Mouse (Mus musculus) neural tube, embryonic 14.5 days (tissue): ENCODE results near the gene Gm37240. TPM values are rescaled to one million over a fixed set of nuclear protein-coding genes. Genes with fewer than 3 reads are reported as not detected.

Source experiments
- ATAC-seq: fragments of 200-750 bp; cut with Nextera tagmentation; 2 replicates; pipeline ENCODE4 v1.8.0; 2017; ENCODE audit warnings: low read depth, mild to moderate bottlenecking, moderate TSS enrichment, moderate library complexity
- H3K27ac ChIP-seq: fragments of 300-500 bp; sonication (generic); 2 replicates; pipeline ENCODE4 v1.5.1; 2014; ENCODE audit warnings: low read depth, mild to moderate bottlenecking, control low read depth, low read length, moderate library complexity, mixed read lengths
- H3K27me3 ChIP-seq: fragments of 300-500 bp; sonication (generic); 2 replicates; pipeline ENCODE4 v1.6.1; 2014; ENCODE audit warnings: low read length; ENCODE audit not compliant: control insufficient read depth, insufficient read depth
- H3K36me3 ChIP-seq: fragments of 300-500 bp; sonication (generic); 2 replicates; pipeline ENCODE4 v1.6.1; 2014; ENCODE audit warnings: low read length, mixed read lengths; ENCODE audit not compliant: control insufficient read depth, insufficient read depth
- H3K4me1 ChIP-seq: fragments of 300-500 bp; sonication (generic); 2 replicates; pipeline ENCODE4 v1.6.1; 2014; ENCODE audit warnings: low read length; ENCODE audit not compliant: control insufficient read depth, insufficient read depth
- H3K4me2 ChIP-seq: fragments of 300-500 bp; sonication (generic); 2 replicates; pipeline ENCODE4 v1.6.1; 2014; ENCODE audit warnings: mild to moderate bottlenecking, low read depth, low read length, control low read depth
- H3K4me3 ChIP-seq: fragments of 300-500 bp; sonication (generic); 2 replicates; pipeline ENCODE4 v1.5.1; 2014; ENCODE audit warnings: low read depth, low read length, control low read depth, mixed read lengths
- H3K9ac ChIP-seq: fragments of 300-500 bp; sonication (generic); replicated peaks from 2 replicates; pipeline ENCODE4 v1.6.1; 2014; ENCODE audit warnings: low read depth, mild to moderate bottlenecking, control low read depth, low read length, mixed read lengths
- H3K9me3 ChIP-seq: fragments of 300-500 bp; sonication (generic); 2 replicates; pipeline ENCODE4 v1.6.1; 2016; ENCODE audit warnings: low read length; ENCODE audit not compliant: control insufficient read depth
- WGBS: fragments of 180-500 bp; shearing (Covaris S2); extraction: QIAGEN DNeasy Blood & Tissue Kit; methylation state at CpG from one replicate; pipeline ENCODE4 v1.1.7; 2014; 5-methylcytosine and 5-hydroxymethylcytosine counted together
- polyA plus RNA-seq: library from polyadenylated mRNA; unstranded; fragments of >200 nt; fragmentation: Nextera tagmentation; extraction: Ambion mirVana; gene quantifications from 2 replicates; pipeline ENCODE4 v1.2.1, GENCODE M21; 2014

The Gm37240 gene
- polyA plus RNA-seq, 1 experiment from 2014 or later, result not detected

DNA sequence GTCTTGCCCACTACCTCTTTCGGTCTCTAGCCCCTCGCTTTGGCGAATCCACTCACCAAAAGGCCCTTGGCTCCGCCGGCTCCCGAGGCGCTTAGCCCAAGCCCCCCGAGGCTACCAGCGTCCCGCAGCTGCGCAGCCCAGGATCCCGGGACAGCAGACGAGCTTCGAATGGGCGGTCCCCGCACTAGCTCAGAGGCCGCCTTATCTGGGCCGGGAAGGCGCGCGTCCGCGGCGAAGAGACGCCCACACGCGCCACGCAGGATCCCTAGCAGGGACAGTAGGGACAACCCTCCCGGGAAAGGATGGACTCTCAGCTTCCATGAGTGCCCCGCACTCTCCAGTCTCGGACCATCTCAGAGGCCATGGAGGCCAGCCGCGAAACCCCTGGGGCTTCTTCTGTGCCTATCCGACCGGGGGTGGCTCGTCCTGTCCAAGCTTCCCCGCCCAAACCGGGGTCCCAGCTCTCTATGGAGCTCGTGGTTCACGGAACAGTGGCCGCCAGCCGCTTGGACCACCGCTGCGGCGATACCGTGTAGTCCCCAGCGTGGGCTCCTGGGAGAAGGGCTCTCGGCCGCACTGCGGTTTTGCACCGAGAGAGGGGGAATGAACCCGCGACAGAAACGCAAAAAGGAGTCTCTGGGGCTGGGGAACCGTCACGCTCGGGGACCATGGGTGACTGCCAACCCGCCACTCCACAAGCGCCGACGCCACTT, 1407.9 kb downstream of the Gm37240 start:
- Histone ChIP-seq H3K4me1 (peaks cover 5% of the 10 kb centered on the region; the same call in 1 of the 2 replicates), H3K4me2 (peak overlapping the region; percentile 97), H3K4me3 (peak overlapping the region; percentile 69), H3K27me3 (no peaks in the 10 kb centered on the region; the same call in 1 of the 2 replicates), H3K9ac (peak overlapping the region; percentile 66), H3K36me3 (no peaks in the 10 kb centered on the region), H3K9me3 (no peaks in the 10 kb centered on the region), H3K27ac (no peak overlapping the region)
- ATAC-seq, result peak; percentile 67
- under 1% methylated on average over 61 of the region's 61 CpGs for WGBS

DNA sequence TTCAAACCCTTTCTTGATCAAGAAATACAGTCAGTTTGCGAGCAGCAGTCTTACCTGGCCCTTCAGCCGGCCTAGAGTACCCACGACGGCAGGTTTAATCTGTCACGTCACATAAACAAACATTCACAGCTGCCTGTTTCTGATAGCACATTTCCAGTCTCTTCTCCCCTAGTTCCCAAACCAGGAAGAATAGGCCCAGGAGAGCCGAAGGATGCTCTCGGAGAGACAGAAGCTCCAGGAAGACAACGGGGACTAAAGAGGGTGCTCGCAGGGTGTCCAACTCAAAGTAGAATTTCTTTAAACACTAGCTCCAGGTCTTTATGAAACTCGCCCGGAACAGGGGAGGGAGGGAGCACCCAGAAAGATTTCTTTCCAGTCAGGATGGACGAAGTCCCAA, 1408.4 kb downstream of the Gm37240 start:
- 4% methylated on average over 12 of the region's 12 CpGs for WGBS
- Histone ChIP-seq H3K27me3 (no peaks in the 10 kb centered on the region; the same call in 1 of the 2 replicates), H3K36me3 (no peaks in the 10 kb centered on the region), H3K4me3 (peak overlapping the region; percentile 69), H3K9ac (peak overlapping the region; percentile 66), H3K27ac (no peak overlapping the region), H3K4me2 (peak overlapping the region; percentile 97), H3K9me3 (no peaks in the 10 kb centered on the region), H3K4me1 (peaks cover 5% of the 10 kb centered on the region; the same call in 1 of the 2 replicates)
- no peak for ATAC-seq

DNA sequence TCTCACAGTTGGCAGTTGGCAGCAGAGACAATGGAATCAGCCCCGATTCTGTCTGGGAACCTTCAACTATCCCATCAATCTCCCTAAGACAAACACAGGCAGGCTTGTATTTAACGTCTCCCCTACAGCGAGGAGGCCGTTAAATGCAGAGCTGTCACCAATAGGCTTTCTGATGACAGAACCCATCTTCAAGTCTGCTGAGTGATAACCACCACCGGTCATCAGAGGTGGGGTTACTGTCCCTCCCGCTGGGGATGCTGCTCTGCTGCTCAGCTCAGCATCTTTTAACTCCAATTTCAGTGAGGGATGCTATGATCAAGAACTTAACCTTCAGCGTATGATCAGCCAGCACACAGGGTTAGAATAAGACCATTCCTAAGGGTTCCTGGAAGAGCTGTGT, 1409.1 kb downstream of the Gm37240 start:
- Histone ChIP-seq H3K9ac (no peak overlapping the region), H3K27me3 (no peaks in the 10 kb centered on the region; the same call in 1 of the 2 replicates), H3K9me3 (no peaks in the 10 kb centered on the region), H3K27ac (no peak overlapping the region), H3K4me1 (peaks cover 5% of the 10 kb centered on the region; the same call in 1 of the 2 replicates), H3K36me3 (no peaks in the 10 kb centered on the region), H3K4me3 (peak overlapping the region; percentile 69), H3K4me2 (peak overlapping the region; percentile 97)
- WGBS, result 3% methylated on average over 7 of the region's 7 CpGs
- ATAC-seq, result no peak

DNA sequence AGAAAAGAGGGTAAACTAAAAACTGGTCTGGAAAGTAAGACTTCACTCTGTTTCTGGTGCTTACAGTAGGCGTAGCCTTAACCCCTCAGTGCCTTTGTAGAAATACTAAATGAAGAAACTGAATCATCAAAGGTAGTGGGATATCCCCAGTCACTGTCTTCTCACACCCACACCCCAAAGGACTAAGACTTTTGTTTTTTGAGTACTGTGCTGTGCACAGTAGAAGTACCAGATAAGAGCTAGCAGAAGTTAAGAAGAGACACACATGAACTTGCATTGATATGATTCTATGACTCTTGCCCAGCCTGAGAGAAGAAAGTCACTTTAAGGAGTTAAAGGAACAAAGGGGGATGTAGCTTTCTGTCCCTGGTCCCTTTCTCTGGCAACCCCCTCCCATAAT, 1409.8 kb downstream of the Gm37240 start:
- ATAC-seq, result no peak
- Histone ChIP-seq H3K4me3 (no peak overlapping the region), H3K9ac (no peak overlapping the region), H3K4me2 (peak overlapping the region; percentile 97; the same call in 1 of the 2 replicates), H3K9me3 (no peaks in the 10 kb centered on the region), H3K36me3 (no peaks in the 10 kb centered on the region), H3K4me1 (peaks cover 5% of the 10 kb centered on the region; the same call in 1 of the 2 replicates), H3K27ac (no peak overlapping the region), H3K27me3 (no peaks in the 10 kb centered on the region; the same call in 1 of the 2 replicates)
- 97% methylated on average over 1 of the region's 1 CpGs for WGBS

DNA sequence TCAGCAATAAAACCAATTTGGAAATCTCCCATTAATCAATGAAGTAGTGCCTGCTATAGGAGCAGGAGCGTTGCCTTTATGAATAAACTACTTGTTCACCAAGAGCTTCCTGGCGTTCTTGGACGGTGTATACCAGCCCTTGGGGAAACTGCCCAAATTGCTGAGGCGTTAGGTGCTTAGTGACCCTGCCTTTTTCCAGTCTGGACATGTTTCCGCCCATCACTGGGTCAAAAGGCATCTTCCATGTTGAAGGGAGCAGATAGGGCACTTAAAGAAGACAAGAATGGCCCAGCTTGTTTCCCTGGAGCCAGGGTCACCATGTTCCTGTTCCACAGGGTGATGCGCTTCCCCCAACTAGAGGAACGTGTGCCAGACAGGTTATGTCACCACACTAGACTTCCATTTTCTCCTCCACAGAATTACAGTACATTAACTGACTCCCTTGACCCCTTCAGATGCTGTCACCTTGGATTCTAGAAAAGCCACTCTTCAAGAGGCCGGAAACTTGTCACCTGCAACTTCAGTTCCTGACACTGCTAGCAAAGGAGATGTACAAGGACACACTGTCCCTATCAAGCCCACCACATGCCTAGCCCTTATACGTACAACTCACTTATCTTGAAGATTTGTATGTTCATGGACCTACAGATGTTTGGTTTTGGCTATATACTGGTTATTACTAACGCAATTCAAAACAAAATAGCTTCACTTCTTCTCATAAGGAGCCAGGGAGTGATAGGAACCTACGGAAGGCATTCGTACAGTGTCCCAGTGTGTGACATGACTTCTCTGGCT, 1412.1 kb downstream of the Gm37240 start:
- no peak for ATAC-seq
- Histone ChIP-seq H3K9ac (no peak overlapping the region), H3K27ac (no peak overlapping the region), H3K36me3 (no peaks in the 10 kb centered on the region), H3K4me3 (no peak overlapping the region), H3K27me3 (no peaks in the 10 kb centered on the region; the same call in 1 of the 2 replicates), H3K9me3 (no peaks in the 10 kb centered on the region), H3K4me2 (no peak overlapping the region), H3K4me1 (peaks cover 5% of the 10 kb centered on the region; the same call in 1 of the 2 replicates)
- 89% methylated on average over 12 of the region's 12 CpGs for WGBS

DNA sequence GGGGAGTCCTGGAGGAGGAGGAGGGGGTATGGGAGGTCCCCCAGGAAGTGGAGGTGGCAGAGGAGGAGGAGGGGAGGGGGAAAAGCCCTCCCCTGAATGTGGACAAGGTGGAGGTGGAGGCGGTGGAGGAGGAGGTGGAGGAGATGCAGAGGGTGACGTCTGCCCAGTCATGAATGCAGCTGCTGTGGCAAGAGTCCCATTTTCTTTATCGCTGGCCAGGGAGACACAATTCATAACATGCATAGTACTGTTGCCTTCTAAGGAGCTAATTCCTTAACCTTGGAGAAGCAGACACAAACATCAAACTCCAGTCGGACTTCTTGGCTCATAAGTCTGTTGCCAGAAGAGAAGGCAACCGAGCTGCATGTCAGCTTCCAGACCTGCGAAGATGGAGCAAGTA, 1412.9 kb downstream of the Gm37240 start:
- no peak overlapping the region for H3K9ac ChIP-seq
- peaks cover 5% of the 10 kb centered on the region; the same call in 1 of the 2 replicates for H3K4me1 ChIP-seq
- H3K27ac ChIP-seq, result no peak overlapping the region
- no peaks in the 10 kb centered on the region for H3K27me3 ChIP-seq
- no peaks in the 10 kb centered on the region for H3K9me3 ChIP-seq
- H3K4me2 ChIP-seq, result no peak overlapping the region
- no peak for ATAC-seq
- no peak overlapping the region for H3K4me3 ChIP-seq
- no peaks in the 10 kb centered on the region for H3K36me3 ChIP-seq
- WGBS, result 83% methylated on average over 6 of the region's 6 CpGs

DNA sequence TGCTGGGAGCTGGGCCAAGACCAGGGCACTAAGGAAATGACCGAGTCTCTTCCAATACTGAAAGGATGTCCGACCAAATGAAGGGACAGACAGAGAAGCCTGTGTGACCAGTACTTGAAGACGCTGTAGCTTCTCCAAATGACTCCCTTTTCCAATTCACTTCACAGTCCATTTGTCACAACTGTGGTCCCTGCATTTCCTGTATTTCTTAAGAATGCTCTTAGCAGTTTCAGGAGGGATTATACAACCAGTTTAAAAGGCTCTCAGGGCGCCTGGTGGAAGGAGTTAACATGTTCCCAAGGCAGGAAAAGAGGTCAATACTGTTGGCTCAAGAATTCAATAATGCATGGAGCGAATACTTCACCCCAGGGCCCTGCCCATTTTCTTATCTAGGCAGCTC, 1414.4 kb downstream of the Gm37240 start:
- Histone ChIP-seq H3K4me3 (no peak overlapping the region), H3K4me1 (no peaks in the 10 kb centered on the region), H3K36me3 (no peaks in the 10 kb centered on the region), H3K27me3 (no peaks in the 10 kb centered on the region), H3K27ac (no peak overlapping the region), H3K9ac (no peak overlapping the region), H3K9me3 (no peaks in the 10 kb centered on the region), H3K4me2 (no peak overlapping the region)
- ATAC-seq, result no peak
- WGBS, result 70% methylated on average over 5 of the region's 5 CpGs

DNA sequence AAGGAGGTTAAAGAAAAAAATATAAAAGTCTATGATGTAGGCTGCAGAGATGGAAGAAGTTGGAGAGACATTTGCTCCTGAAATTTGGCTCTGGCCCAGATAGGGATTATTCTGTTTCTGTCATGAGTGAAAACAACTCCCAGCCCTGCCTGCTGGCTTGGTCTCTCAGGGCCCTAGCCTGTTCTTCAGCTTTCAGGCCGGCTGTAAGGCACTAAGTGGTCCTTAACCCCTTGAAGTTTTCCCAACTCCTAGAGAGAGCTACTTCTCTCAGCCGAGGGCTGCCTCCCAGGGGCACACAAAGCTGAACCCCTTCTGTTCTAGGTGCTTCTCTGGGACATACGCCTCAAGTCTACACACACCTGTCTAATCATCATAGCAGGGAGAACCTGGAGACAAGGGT, 1414.8 kb downstream of the Gm37240 start:
- Histone ChIP-seq H3K27me3 (no peaks in the 10 kb centered on the region), H3K9me3 (no peaks in the 10 kb centered on the region), H3K27ac (no peak overlapping the region), H3K9ac (no peak overlapping the region), H3K4me3 (no peak overlapping the region), H3K4me2 (no peak overlapping the region), H3K36me3 (no peaks in the 10 kb centered on the region), H3K4me1 (no peaks in the 10 kb centered on the region)
- no peak for ATAC-seq
- WGBS, result 64% methylated on average over 3 of the region's 3 CpGs

DNA sequence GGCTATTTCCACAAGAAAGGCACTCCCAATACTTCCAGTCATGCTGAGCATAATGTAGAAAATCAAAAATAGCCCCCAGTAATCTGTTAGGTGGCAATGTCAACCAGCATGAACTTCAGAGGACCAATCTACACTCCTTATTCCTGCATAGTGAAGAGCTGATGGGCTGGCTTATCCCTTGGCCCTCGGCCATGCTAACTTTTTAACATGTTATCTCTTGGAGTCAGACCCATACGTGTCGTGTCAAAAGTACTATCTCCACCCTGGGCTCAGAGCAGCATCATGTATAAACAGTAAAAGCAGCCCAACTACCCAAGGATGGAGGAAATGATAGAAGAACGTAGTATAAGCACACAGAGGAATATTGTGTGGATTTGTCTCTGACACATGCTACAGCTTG, 1416.2 kb downstream of the Gm37240 start:
- no peak overlapping the region for H3K4me3 ChIP-seq
- no peak for ATAC-seq
- H3K9me3 ChIP-seq, result no peaks in the 10 kb centered on the region
- H3K27me3 ChIP-seq, result no peaks in the 10 kb centered on the region
- H3K36me3 ChIP-seq, result no peaks in the 10 kb centered on the region
- H3K27ac ChIP-seq, result no peak overlapping the region
- H3K9ac ChIP-seq, result no peak overlapping the region
- H3K4me1 ChIP-seq, result no peaks in the 10 kb centered on the region
- H3K4me2 ChIP-seq, result no peak overlapping the region
- WGBS, result 93% methylated on average over 4 of the region's 4 CpGs
